Mouse (Mus musculus) lung, postnatal 14 days (tissue): Measurements from ENCODE around the gene Psma7.

Source experiments
- DNase-seq: peaks from one replicate; pipeline ENCODE4 v3.0.0; 2021

Gene Psma7

DNA sequence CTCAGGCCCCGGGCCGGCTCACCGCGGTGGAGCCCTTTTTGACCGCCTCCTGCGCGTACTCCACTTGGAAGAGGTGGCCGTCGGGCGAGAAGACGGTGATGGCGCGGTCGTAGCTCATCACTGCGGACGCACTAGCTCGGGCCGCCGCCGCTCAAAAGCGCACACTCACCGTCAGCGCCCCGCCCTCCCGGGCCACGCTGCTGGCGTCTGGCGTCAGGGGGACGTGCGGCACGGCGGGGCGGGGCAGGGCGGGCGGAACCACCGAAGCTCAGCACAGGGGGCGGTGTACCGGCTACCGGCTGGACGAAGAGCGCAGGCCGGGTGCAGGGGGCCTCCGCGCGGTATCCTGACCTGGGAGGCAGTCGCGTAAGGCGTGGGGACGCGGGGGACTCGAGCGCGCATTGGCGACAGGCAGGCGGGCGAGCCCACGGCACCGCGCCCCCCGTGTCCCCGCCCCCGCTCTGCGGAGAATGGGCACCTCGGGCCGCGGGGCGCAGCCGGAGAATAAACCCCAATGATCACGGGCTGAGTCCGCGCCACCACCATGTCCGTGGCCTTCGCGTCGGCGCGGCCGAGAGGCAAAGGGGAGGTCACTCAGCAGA lies at the start of gene Psma7, which contains the start of gene Ss18l1:
Gene Psma7, minus strand, starts transcription at position 178 of the 602 bp plus-strand sequence.
Gene Ss18l1, plus strand, starts transcription at position 254 of the 602 bp plus-strand sequence.
- peak; percentile 90 for DNase-seq

DNA sequence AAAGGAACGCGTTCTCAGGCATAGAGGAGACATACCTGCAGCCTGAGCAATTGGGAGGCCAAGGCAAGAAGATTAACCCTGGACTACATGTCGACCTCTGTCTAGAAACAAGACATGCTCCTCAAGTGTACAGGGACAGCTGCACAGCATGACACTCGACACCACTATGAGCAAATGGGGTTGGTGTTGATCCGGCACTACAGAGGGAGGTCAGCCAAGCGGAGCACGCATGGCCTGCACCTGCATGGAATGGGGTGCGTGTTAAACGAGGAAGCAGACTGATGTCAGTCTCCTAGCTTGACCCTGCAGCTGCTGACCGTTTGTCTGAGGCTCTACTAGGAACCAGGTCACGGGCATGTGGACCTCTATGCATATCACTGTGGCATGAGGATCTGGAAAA lies 48.1 kb upstream of the Psma7 start:
- DNase-seq: no peak

DNA sequence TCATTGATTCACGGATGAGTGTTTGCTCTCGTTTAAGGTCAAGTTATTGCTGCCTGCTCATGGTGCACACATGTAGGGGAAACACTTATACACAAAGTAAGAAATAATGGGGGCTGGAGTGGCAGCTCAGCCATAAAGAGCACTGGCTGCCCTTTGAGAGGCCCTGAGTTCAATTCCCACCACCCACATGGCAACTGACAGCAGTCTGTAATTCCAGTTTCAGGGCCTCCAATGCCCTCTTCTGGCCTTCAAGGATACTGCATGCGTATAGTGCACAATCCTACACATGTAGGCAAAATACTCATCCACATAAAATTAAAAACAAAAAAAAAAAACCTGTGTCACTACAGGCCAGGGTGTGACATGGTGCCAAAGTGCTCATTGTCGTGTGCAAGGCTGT lies 45.2 kb upstream of the Psma7 start:
- DNase-seq: no peak

DNA sequence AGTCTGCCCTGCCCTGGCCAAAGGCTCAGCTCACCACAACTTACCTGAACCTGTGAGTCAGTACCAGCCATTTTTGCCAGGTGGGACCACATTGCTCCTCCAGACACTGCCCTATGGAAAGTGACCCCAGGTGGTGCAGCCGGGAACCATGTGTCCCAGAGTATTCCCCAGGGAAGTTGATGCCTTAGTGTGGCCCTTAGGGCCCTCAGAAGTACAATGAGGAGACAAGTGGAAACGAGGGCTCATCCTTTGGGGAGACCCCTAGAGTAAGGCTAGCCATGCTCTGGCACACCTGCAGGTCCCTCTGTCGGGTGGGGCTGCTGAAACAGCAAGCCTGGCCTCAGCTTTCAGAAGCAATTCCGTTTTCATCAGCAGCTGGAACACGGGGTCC lies 44.4 kb upstream of the Psma7 start:
- no peak for DNase-seq

DNA sequence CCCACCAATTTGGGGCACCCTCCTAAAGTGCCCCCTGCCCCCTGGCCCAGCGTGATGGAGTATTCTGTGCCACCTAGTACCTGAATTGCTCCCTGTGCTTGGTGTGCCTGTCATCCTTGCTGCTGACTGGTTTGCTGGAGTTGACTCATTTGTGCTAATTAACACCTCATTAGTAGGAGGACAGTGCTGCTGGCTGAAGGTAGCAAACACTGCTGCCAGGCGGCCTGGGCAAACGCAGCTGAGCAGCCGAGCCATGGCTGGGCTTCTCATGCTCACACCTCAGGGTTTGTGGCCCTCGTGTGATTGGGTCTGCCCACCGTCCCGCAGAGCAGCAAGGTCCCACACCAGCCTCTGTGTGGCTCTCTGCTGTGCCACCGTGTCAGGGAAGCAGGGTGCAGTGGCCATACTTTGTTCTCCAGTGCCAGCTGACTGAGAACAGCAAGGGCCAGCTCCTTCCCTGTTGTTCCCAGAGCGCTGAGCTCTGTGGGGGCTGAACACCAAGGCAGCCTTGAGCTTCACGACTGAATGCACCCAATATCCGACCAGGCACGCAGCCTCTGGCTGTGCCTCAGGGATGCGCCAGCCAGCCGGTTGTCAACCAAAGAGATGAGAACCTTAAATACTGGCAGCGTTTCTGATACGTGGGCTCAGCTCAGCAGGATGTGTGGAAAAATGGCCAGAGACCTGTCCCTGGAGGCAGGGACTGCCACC lies 43.8 kb upstream of the Psma7 start:
- DNase-seq: no peak

DNA sequence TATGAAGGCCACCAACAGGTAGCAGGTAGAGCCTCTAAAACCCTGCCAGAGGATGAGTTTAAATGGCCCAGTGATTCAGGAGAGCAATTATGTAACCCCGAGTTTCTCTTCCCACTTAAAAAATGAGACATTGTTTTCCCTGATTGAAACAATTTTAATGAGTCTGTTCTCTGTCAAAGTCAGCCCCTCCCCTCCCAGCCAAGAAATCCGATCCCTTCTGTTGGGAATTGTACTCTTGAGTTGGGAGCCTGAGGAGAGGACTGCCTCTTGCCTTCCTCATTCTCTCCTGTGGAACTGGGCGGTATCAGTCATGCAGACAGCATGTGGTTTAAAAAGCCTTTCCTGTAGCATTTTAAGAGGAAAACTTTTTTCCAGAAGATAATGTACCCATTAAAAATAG lies 42.3 kb upstream of the Psma7 start:
- DNase-seq: no peak

DNA sequence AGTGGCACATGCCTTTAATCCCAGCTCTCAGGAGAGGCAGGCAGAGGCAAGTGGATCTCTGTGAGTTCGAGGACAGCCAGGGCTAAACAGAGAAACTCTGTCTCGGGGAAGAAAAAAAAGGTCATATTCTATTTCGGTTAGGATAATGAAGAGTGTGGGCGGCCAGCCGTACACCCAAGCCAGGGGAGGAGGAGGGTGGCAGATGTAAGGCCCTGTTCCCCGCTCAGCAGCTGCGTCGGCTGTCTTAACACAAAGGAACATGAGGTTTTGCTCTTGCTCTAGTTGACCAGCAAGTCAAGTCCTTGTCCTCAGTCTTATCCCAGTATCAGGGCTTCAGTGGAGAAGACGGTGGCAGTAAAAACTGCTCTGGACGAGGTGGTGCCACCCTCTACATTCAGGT lies 40.8 kb upstream of the Psma7 start:
- DNase-seq: no peak

DNA sequence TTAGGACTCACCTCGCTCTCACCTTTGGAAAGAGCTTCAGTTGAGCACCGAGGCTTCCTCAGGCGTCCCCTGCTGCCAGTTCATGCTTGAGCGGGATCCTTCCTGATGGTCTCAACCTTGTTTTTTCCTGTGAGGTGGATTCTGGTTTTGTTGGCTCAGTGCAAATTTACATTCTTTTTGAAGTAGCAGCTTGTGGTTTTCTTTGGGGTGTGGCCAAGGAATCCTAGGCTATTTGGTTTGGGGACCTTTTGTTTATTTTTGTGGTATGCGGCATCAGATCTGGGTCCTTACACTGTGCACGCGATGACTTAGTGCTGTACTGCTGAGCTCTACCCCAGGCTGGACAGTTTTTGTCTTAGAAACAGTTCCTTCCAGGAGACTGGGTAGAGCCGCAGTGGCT lies 38.4 kb upstream of the Psma7 start:
- DNase-seq: no peak

DNA sequence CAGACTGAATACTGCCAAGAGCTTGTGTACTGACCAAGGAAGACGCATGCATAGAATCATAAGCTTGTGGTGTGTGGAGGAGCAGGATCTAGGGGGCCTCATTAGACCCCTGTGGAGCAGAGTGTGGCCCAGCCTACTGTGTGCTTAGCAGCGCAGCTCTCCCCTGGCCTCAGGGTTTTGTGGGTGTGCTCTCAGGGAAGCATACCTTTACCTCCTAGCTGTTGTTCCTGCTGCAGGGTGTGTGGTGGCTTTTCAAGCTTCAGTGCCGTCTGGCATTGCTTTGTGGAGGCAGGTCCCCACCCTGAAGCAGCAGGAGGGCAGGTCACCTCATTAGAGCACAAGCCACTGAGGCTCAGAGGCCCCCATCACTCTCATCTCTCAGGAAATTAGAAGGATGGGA lies 35.4 kb upstream of the Psma7 start:
- DNase-seq: no peak

DNA sequence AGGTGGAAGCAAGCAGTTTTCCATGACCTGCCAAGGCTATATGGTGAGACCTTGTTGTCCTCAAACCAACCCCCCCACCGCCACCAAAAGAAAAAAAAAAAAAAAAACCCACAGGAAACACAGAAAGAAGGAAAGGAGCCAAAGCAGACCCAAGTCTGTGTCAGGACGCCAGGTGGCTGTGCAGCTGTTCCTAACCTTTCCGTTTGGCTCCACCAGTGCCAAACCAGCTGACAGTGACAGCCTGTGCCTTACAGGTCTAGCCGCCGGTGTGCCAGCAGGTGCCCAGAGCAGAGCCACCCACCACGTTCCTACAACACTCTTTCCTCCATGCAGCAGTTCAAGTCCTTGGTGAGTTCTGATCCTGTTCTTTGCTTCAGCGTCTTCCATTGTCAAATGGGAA lies 30.7 kb upstream of the Psma7 start:
- no peak for DNase-seq

DNA sequence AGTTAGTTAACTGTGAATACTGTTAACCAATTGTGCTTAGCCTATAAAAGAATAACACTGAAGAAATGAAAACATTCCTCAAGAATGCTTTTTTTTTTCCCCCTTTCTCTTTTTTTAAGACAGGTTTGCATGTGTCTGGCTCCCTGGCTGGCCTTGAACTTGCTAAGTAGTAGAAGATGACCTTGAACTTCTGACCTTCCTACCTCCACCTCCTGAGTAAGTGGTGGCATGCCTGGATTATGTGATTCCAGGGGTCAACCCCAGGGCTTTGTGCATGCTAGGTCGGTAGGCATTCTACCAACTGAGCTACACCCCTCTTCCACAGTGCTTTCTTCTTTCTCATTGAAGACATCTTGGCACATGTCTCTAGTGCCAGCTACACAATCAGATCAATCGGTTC lies 29.4 kb upstream of the Psma7 start:
- DNase-seq: no peak

DNA sequence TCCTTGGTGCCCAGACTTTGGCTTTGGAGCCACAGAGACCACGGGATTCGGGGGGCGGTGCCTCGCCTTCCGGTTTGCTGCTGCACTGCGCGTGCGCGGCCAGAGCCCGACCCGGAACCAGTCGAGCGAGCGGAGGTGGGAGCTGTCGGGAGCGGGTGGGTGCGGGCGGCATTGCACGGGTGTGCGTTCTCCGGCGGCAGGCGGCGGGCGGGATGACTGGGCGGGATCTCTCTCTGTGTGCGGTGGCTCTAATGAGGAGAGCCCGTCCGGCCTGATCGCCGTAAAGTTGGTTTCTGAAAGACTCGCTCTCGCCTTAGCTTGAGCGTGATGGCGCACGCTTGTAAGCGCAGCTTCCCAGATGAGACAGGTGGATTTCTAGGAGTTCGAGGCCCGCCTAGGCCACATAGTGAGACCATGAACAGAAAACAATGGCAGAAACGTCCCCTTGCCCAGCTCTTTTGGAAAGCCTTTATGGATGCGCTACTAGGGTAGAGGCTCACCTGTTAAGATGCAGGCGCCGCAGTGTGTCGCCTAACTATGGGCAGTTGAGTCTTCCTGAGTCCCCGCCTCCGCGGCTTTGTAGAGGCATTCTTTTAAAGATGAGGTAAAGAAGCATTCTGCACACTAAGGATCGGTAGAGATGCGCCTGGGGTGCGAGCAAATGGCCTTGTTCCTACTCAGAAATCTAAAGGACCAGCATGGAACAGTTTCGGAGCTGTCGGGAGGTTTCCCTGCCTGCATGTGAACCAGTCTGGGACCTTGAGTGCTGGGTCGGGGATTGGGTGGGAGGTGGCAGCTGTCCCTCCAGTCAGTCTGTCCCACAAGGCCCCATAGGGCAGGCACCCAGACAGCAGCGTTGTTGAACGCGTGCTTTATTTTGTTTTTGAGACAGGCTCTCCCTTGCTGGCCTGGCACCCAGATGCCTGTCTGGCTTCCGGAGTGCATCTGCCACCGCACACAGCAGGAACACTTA lies 28.5 kb upstream of the Psma7 start, which contains the start of gene Mtg2:
Gene Mtg2, plus strand, starts transcription at position 108 of the 973 bp plus-strand sequence.
- DNase-seq: peak; percentile 94

DNA sequence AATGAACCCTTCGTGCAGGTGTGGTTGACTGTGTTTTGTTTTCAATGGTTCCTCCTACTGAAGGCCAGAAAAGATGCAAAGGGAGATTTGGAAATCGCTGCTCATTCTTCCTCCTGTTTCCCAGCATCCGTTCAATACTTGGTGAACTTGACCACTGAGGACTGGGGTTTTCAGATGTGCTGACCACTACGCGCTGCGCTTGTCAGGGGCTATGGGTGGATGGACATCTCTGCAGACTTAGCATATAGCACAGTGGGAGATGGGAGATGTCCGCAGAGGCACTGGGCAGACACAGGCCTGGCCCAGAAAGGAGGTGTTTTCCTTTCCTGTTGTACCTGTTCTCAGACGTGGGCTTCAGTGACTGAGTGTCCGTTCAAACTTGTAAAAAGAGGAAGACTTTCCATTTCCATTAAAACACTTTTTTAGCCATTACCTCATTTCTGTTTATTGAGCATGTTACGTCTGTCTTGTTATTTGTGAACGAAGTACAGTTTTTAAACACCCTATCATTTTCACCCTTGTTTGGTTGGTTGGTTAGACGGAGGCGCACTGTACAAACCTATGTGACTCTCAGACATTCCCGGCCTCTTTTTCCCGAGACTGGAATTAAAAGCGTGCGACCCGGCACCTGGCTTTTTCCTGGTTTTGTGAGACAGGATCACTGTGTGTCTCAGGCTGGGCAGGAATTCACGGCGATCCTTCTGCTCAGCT lies 27.7 kb upstream of the Psma7 start:
- no peak for DNase-seq

DNA sequence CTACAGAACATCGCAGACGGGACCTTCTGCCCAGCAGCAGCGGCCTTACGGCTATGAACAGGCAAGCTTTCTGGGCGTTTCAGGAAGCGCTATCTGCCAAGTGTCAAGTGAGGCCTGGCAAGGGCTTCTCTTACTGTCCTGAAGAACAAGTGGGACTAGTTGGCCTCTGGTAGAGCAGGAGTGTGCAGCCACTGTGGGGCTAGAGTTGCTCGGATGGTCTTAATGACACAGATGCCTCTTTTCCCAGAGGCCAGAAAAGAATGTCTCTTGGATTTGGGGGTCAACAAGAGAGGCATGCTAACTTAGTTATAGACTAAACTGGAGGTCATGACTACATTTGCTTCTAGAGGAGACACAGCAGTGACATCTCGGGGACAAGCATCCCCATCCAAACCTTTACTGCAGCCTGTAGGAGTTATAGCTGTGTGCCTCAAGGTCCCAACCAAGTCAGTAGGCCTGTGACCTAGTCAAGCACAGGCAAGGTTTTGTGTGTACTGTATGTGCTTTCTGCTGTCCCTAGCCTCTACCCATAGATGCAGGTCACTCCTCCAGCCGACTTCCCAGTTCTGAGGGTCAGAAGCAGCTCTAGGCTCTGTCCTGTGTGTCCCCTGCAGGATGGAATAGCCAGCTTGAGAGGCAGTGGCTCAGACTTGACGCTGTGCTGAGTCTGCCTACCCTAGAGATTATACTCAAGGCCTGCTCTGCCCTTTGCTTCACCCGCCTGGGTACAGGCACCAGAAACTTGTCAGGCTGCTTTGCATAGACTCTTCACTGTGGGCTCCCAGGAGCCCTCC lies 21.3 kb upstream of the Psma7 start:
- no peak for DNase-seq

DNA sequence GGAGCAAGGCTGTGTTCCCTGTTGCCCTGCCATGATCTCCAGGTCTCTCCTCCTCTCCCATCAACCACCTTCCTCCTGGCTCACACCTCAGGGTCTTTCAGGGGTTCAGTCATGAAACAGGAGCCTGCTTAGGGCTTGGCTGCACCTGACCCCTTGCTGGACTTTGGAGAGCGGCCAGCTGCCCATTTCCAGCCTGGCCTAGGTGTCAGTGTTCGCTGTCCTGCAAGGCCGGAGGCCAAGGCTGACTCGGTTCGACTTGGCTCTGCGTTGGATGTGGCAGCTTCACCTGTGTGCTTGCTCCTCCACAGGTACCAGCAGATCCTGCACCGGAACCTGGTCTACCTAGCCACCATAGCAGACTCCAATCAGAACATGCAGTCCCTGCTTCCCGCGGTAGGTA lies 10.8 kb upstream of the Psma7 start:
- no peak for DNase-seq

DNA sequence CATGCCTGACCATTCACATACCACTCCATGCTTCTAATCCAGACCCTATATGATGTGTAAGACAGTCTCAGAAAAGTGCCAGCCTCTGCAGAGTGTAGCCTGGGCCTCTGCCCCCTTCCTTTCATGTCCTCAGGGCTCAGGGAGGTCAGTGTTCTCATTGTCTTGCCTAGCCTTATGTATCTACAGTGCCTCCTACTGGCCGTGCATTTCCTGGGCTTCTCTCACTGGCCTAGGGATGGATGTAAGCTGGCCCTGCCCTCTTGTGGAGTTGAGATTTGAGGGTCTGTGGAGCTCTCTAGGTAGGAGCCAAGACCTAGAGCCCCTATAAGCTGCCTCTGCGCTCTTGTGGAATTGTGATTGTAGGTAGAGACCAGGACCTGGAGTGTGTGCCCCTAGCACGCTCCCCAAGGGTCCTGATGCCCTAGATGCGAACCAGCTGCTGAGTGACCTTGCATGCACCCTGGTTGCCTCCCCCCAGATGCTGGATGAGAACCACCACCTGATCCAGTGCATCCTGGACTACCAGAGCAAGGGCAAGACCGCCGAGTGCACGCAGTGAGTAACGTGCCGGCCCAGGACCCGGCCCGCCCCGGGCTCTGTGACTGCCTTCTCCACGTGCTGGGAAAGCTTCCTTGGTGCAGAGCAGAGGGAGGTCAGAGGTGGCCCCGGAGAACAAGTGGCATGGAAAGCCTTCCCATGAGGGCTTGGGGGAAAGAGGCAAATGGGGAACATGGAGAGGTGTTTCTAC lies 9.9 kb upstream of the Psma7 start:
- peak; percentile 44 for DNase-seq

DNA sequence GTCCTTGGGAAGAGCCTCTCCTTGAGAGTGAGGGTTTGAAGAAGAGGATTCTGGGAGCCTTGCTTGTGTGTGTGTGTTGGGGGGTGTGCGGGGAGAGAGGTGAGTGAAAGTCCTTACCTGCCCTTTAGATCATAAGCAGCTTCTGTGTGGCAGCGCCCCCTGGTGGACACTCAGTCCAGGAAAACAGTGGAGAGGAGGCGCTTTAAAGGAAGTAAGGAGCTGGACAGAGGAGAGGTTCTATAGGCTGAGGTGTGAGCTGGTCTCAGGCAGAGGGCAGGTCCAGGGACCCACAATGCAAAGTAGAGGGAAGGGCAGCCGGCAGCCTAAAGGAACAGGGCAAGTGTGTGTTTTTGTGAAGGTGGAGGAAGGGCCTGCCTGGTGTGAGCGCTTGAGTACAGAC lies 8.8 kb upstream of the Psma7 start:
- peak; percentile 91 for DNase-seq

DNA sequence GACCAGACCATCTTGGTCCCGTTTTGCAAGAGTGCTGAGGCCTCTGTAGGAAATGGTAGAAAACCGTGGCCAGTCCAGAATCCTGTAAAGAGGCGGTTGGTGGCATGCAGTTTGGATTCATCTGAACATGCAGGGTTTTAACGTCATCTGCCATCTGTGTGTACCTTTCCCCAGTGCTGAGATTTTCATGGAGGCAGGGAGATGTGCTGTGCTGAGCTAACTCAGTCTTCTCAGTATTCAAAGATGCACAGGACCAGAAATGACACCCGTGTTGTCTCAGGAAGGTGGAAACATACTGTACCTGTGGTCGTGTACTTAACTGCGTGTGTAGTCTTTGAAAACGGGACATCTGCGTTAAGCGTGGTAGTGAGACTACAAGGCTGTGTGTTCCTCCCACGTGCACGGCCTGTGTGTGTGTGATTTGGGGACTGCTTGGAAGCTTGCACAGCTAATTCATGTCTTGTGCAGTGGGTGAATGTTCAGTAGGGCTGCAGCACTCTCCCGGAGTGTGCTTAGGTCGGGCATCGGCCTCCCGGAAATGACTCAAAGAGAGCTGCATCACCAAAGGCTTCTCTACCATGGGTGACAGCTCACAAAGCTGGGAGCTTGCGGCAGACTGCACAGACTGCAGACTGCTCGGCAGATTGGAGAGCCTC lies 5.9 kb upstream of the Psma7 start:
- DNase-seq: no peak

DNA sequence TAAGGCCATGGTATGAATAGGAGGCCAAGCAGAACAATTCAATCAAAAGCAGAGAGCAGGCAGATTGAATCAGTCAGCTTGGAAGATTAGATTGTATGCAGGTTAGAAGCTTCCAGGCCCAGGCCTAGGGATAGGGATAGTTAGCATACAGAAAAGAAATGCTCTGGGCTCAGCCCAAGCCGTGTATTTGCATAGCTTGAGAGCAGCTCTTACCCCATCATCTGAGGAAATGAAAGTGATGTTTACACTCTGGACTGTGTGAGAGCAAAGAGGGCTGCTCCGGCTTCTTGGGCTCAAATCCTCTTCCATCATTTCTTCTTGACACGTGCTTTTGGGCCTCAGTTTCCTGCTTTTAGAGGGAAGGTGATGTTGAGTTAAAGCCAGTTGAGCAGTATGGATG lies 5.3 kb upstream of the Psma7 start:
- no peak for DNase-seq

DNA sequence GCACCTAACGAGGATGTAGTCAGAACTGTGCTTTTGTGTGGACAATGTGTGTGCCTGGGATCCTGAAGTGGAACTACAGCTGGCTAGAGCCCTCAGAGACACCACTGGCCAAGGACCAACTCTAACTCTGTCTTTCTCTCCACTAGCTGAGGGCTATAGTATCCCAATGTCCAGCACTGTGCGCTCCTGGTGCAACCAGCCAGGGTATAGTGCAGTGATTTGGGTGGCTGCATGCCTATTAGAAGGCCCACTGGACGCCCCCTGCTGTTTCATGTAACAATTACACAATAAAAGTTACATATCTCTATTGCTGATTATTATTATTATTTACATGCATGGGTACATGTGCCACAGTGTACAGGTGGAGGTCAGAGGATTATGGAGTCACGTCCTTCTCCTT lies 3.0 kb upstream of the Psma7 start:
- peak; percentile 67 for DNase-seq
